Mouse (Mus musculus): Measurements from ENCODE around the gene 6820408C15Rik. TPM values are rescaled to one million over a fixed set of nuclear protein-coding genes. Genes with fewer than 3 reads are reported as not detected.

The 6820408C15Rik gene
- polyA plus RNA-seq, 2 experiments, result 0.19 to 0.23 TPM

GRCm38 (mm10) chr2:152443281-152443680 is 27.9 kb downstream of the 6820408C15Rik start:
- ATAC-seq (ENCODE audit: insufficient read depth), result no peak

GRCm38 (mm10) chr2:152446642-152447041 is 31.3 kb downstream of the 6820408C15Rik start:
- WGBS (ENCODE audit: insufficient replicate concordance), result 11% methylated on average over 2 of the region's 2 CpGs
- Histone ChIP-seq H3K27ac (no peak overlapping the region), H3K9ac (replicated peaks) (no peak overlapping the region), H3K36me3 (replicated peaks; ENCODE audit: control insufficient read depth, insufficient read depth, low read depth) (no peaks in the 10 kb centered on the region), H3K27me3 (ENCODE audit: control insufficient read depth, insufficient read depth, low read length) (no peaks in the 10 kb centered on the region), H3K4me1 (replicated peaks; ENCODE audit: control insufficient read depth in 2 of 2, insufficient read depth in 2 of 2, low read length in 1 of 2) (0 out of 4 replicates have a peak, but pooled peaks cover 0 to 2% of the 10 kb centered on the region in 2 experiments), H3K4me2 (ENCODE audit: low read depth) (no peak overlapping the region), H3K9me3 (ENCODE audit: control insufficient read depth, low read length) (no peaks in the 10 kb centered on the region), H3K4me3 (ENCODE audit: insufficient read depth in 1 of 2, low read depth in 2 of 2, low read length in 2 of 2) (no peak overlapping the region)
- ATAC-seq (ENCODE audit: insufficient read depth) (no peak; the same call in 1 of the 2 replicates), DNase-seq (ENCODE audit: low read depth in 3 of 3, low spot score in 3 of 3) (no peak)
- TF ChIP-seq CTCF (IDR thresholded peaks at IDR 0.05; ENCODE audit: low read depth) (no peak), EP300 (IDR thresholded peaks at IDR 0.05; ENCODE audit: low read depth) (no peak)

More at GRCm38 (mm10) chr2:152443281-152443680, 27.9 kb downstream of the 6820408C15Rik start:
- Histone ChIP-seq H3K4me1 (replicated peaks; ENCODE audit: control insufficient read depth in 2 of 2, insufficient read depth in 2 of 2, low read length in 1 of 2) (0 out of 4 replicates have a peak, but pooled peaks cover 0 to 2% of the 10 kb centered on the region in 2 experiments), H3K36me3 (replicated peaks; ENCODE audit: control insufficient read depth, insufficient read depth, low read depth) (no peaks in the 10 kb centered on the region), H3K9me3 (ENCODE audit: control insufficient read depth, low read length) (no peaks in the 10 kb centered on the region), H3K4me2 (ENCODE audit: low read depth) (no peak overlapping the region), H3K9ac (replicated peaks) (no peak overlapping the region), H3K27me3 (ENCODE audit: control insufficient read depth, insufficient read depth, low read length) (no peaks in the 10 kb centered on the region), H3K27ac (no peak overlapping the region), H3K4me3 (ENCODE audit: insufficient read depth in 1 of 2, low read depth in 2 of 2, low read length in 2 of 2) (no peak overlapping the region)
- no peak for DNase-seq (ENCODE audit: low read depth in 3 of 3, low spot score in 3 of 3)
- TF ChIP-seq EP300 (IDR thresholded peaks at IDR 0.05; ENCODE audit: low read depth) (no peak), CTCF (IDR thresholded peaks at IDR 0.05; ENCODE audit: low read depth) (no peak)
- WGBS (ENCODE audit: insufficient replicate concordance), result 69% methylated on average over 8 of the region's 8 CpGs

GRCm38 (mm10) chr2:152447461-152447860 is 32.1 kb downstream of the 6820408C15Rik start:
- no peak for TF ChIP-seq CTCF (IDR thresholded peaks at IDR 0.05; ENCODE audit: low read depth)
- TF ChIP-seq EP300 (IDR thresholded peaks at IDR 0.05; ENCODE audit: low read depth), result no peak
- Histone ChIP-seq H3K9me3 (ENCODE audit: control insufficient read depth, low read length) (no peaks in the 10 kb centered on the region), H3K4me1 (replicated peaks; ENCODE audit: control insufficient read depth in 2 of 2, insufficient read depth in 2 of 2, low read length in 1 of 2) (0 out of 4 replicates have a peak, but pooled peaks cover 0 to 2% of the 10 kb centered on the region in 2 experiments), H3K9ac (replicated peaks) (no peak overlapping the region), H3K36me3 (replicated peaks; ENCODE audit: control insufficient read depth, insufficient read depth, low read depth) (no peaks in the 10 kb centered on the region), H3K4me3 (ENCODE audit: insufficient read depth in 1 of 2, low read depth in 2 of 2, low read length in 2 of 2) (no peak overlapping the region), H3K4me2 (ENCODE audit: low read depth) (no peak overlapping the region), H3K27me3 (ENCODE audit: control insufficient read depth, insufficient read depth, low read length) (no peaks in the 10 kb centered on the region), H3K27ac (no peak overlapping the region)
- WGBS (ENCODE audit: insufficient replicate concordance), result 56% methylated on average over 5 of the region's 5 CpGs
- no peak for DNase-seq (ENCODE audit: low read depth in 3 of 3, low spot score in 3 of 3)
- ATAC-seq (ENCODE audit: insufficient read depth), result no peak

GRCm38 (mm10) chr2:152450241-152450640 is 34.9 kb downstream of the 6820408C15Rik start:
- no peaks in the 10 kb centered on the region for H3K36me3 ChIP-seq (replicated peaks; ENCODE audit: control insufficient read depth, insufficient read depth, low read depth)
- H3K27me3 ChIP-seq (ENCODE audit: control insufficient read depth, insufficient read depth, low read length), result no peaks in the 10 kb centered on the region
- no peak overlapping the region for H3K9ac ChIP-seq (replicated peaks)
- 8% methylated on average over 5 of the region's 5 CpGs for WGBS (ENCODE audit: insufficient replicate concordance)
- H3K4me2 ChIP-seq (ENCODE audit: low read depth), result no peak overlapping the region
- 0 out of 4 replicates have a peak, but pooled peaks cover 0 to 2% of the 10 kb centered on the region in 2 experiments for H3K4me1 ChIP-seq (replicated peaks; ENCODE audit: control insufficient read depth in 2 of 2, insufficient read depth in 2 of 2, low read length in 1 of 2)
- no peaks in the 10 kb centered on the region for H3K9me3 ChIP-seq (ENCODE audit: control insufficient read depth, low read length)
- TF ChIP-seq CTCF (IDR thresholded peaks at IDR 0.05; ENCODE audit: low read depth), result peak; percentile 55
- TF ChIP-seq EP300 (IDR thresholded peaks at IDR 0.05; ENCODE audit: low read depth), result no peak
- DNase-seq (ENCODE audit: low read depth in 3 of 3, low spot score in 3 of 3), result peak in 1 of 3 experiments; percentile 24
- H3K4me3 ChIP-seq (ENCODE audit: insufficient read depth in 1 of 2, low read depth in 2 of 2, low read length in 2 of 2), result no peak overlapping the region
- ATAC-seq (ENCODE audit: insufficient read depth), result no peak
- no peak overlapping the region for H3K27ac ChIP-seq

- WGBS (ENCODE audit: insufficient replicate concordance), result 70% methylated on average over 4 of the region's 4 CpGs
- TF ChIP-seq CTCF (IDR thresholded peaks at IDR 0.05; ENCODE audit: low read depth), result no peak
- TF ChIP-seq EP300 (IDR thresholded peaks at IDR 0.05; ENCODE audit: low read depth), result no peak
- ATAC-seq (ENCODE audit: insufficient read depth) (no peak), DNase-seq (ENCODE audit: low read depth in 3 of 3, low spot score in 3 of 3) (no peak)
- Histone ChIP-seq H3K9ac (replicated peaks) (no peak overlapping the region), H3K9me3 (ENCODE audit: control insufficient read depth, low read length) (no peaks in the 10 kb centered on the region), H3K4me3 (ENCODE audit: insufficient read depth in 1 of 2, low read depth in 2 of 2, low read length in 2 of 2) (no peak overlapping the region), H3K27me3 (ENCODE audit: control insufficient read depth, insufficient read depth, low read length) (no peaks in the 10 kb centered on the region), H3K36me3 (replicated peaks; ENCODE audit: control insufficient read depth, insufficient read depth, low read depth) (no peaks in the 10 kb centered on the region), H3K27ac (no peak overlapping the region), H3K4me1 (replicated peaks; ENCODE audit: control insufficient read depth in 2 of 2, insufficient read depth in 2 of 2, low read length in 1 of 2) (no peaks in the 10 kb centered on the region), H3K4me2 (ENCODE audit: low read depth) (no peak overlapping the region)
Measured at GRCm38 (mm10) chr2:152452101-152452781, 36.9 kb downstream of the 6820408C15Rik start.

Measured in liver, embryonic 14.5 days (tissue).